ENCODE assay signal across 14 mouse cellular contexts in genomic region chr14:78559042-78559441, GRCm38 (mm10).
"Had no signal": no experiment of that assay in that cellular context is flagged by ENCODE, and none has a peak within 500 bp of the region (broad histone marks: within the 10 kb centered on the region; RNA-seq: fewer than 3 reads in every experiment).

No protein-coding gene starts in this region.

- H3K27me3 ChIP-seq: limb, embryonic 15.5 days; midbrain, embryonic 12.5 days; neural tube, embryonic 15.5 days had no signal

- H3K27ac ChIP-seq: kidney, postnatal 0 days; limb, embryonic 15.5 days; liver, embryonic 14.5 days; midbrain, embryonic 12.5 days; neural tube, embryonic 15.5 days; stomach, postnatal 0 days had no signal

- H3K4me3 ChIP-seq: limb, embryonic 15.5 days; midbrain, embryonic 12.5 days; neural tube, embryonic 15.5 days had no signal

- DNase-seq: kidney, adult 9 months; kidney, postnatal 36 days; layer of hippocampus, adult 9-11 months; layer of hippocampus, postnatal 36 days; lung, adult 18-20 months; right cerebral cortex, adult 18-20 months; right cerebral cortex, postnatal 25 days had no signal

- H3K4me2 ChIP-seq: limb, embryonic 15.5 days; midbrain, embryonic 12.5 days; neural tube, embryonic 15.5 days had no signal

- H3K9ac ChIP-seq: limb, embryonic 15.5 days; liver, embryonic 14.5 days; midbrain, embryonic 12.5 days; neural tube, embryonic 15.5 days had no signal

- H3K9me3 ChIP-seq: limb, embryonic 15.5 days; midbrain, embryonic 12.5 days; neural tube, embryonic 15.5 days had no signal

- H3K36me3 ChIP-seq: limb, embryonic 15.5 days; midbrain, embryonic 12.5 days had no signal

- H3K4me1 ChIP-seq: limb, embryonic 15.5 days; midbrain, embryonic 12.5 days had no signal

- ATAC-seq: intestine, postnatal 0 days had no signal
